Mouse (Mus musculus) hematopoietic stem cell, adult 5-6 weeks (primary cell): ENCODE results near the gene Gm14137. TPM values are rescaled to one million over a fixed set of nuclear protein-coding genes. Genes with fewer than 3 reads are reported as not detected.

ENCODE experiments used
- ATAC-seq, 2 experiments: fragments of 125-278 bp in 1 of 2; replicated peaks in 1 of 2; 2 replicates each; pipeline ENCODE4 v1.8.0; 2016 to 2017; ENCODE audit warnings: inconsistent platforms in 2 of 2, mild to moderate bottlenecking in 2 of 2, moderate number of reproducible peaks in 2 of 2, low read depth in 1 of 2, moderate TSS enrichment in 1 of 2; ENCODE audit not compliant: low FRiP score in 2 of 2, poor library complexity in 2 of 2, severe bottlenecking in 2 of 2, insufficient read depth in 1 of 2, low TSS enrichment in 1 of 2
- total RNA-seq: library from RNA; stranded (forward); fragments of 172-1452, 232-1000 nt; gene quantifications from 2 replicates; pipeline ENCODE4 v1.2.3, GENCODE M21; 2017

Gm14137 gene
- total RNA-seq, 1 experiment from 2014 or later = not detected

- ATAC-seq = no peak
Observed at GRCm38 (mm10) chr2:119198934-119199333, 24.6 kb downstream of the Gm14137 start.

DNA sequence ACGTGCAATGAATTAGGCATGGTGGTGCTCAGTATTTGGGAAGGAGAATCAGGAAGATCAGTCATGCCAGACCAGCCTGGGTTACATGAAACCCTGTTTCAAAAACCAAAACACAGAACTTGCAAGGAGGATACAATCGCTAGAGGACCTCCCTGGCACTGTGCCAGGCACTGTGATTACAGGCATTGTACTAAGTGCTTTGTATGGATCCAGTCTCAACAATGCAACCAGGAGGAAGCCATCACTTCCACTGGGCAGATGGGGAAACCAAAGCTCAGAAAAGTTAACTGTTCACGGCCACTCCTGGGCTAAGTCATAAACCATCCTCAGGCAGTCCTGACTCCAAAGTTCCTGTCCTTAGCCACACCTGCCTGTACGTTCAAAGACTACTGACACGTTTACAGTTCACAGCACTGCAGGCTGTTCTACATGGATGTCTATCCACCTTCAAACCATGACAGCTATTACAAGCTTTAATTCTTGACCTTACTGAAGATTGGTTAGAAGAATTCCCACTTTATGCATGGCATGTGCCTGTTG is 28.7 kb downstream of the Gm14137 start:
- ATAC-seq = no peak

GRCm38 (mm10) chr2:119203871-119204460 is 29.7 kb downstream of the Gm14137 start:
- no peak for ATAC-seq

DNA sequence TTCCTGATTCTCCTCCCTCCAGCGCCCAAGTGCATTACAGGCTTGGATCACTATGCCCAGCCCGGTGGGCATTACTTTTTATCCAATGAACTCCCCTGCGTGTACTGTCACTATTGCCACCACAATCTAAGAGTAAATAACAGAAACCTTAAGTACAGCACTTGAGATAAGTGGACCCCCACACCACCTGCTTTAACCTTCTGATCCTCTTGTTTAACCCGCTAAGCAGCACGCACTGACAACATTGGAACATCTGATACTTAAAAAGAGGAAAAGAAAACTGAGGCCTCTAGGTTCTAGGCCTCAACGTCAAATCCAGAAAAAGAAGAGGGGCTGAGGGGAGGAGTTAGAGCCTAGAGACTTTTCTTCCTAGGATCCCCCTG is 33.6 kb downstream of the Gm14137 start:
- peak; percentile 1; a peak in 1 of 4 replicates for ATAC-seq

DNA sequence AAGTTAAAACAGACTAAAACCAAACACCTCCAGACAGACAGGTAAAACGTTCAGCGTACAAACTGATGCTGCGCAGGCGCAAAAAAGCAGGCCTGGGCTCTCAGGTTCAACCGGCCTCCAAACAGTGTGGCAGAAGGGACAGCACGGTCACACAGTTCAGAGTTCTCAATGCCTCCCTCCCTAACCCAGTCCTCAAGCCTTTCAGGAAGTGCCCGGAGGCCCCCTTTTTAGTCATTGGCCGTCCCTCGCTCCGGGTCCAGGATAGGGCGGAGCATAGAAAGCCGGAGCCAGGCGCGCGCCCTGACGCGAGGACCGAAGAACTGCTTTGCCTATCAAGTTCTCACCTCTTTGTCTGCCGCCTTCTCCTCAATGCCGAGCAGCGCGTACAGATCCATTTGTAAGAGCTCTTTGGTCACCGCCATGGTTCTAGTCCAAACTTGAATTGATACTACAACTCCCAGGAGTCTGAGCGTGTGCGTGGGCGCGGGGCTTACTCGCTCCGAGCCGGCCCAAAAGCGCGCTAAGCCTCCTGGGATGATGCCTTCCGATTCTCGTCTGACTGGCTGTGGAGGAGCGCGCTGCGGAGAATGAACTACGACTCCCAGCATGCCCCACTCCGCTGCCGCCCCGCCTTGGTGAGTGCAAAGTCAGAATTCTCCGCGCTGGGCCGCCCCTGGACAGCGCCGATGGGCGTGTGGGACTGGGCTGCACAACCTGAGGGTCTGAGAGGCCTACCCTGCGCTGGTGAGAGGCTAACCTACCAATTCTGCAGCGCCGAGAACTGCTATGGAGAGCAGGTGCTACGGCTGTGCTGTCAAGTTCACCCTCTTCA is 34.3 kb downstream of the Gm14137 start, which contains the start of the genes Zfyve19 and Dnajc17:
Gene Zfyve19, plus strand, starts transcription at position 274 of the 832 bp plus-strand sequence.
Gene Dnajc17, minus strand, starts transcription at position 452 of the 832 bp plus-strand sequence.
- ATAC-seq = peak; percentile 98 to 99

DNA sequence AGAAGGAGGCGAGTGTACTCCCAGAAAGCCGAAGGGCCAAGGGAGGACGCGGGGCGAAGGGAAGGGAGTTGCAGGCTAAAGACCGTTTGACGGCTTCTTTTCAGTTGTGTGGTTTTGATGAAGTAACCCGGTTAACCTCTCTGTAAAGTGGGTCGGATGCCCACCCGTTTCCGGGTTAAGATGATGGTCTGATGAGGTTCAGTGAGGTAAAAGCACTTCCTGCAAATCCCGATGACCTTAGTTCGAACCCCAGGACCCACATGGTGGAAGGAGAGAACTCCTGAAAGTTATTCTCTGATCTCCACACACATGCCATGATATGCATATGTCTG is 34.8 kb downstream of the Gm14137 start:
- ATAC-seq = peak in 1 of 2 experiments; percentile 9; a peak in 1 of 4 replicates

Other genes with a start within 250 kb of the Gm14137 start
- 4.0 and 4.5 TPM in 2 replicates for gene Chst14, start 248.0 kb upstream of the Gm14137 start, total RNA-seq
- 8.0 and 16.3 TPM in 2 replicates for gene Ccdc32, start 145.1 kb upstream of the Gm14137 start, total RNA-seq
- 18.7 and 22.1 TPM in 2 replicates for gene Rpusd2, start 139.7 kb upstream of the Gm14137 start, total RNA-seq
- gene Knl1, start 127.4 kb upstream of the Gm14137 start, total RNA-seq = 52.0 and 56.7 TPM in 2 replicates
- 16.8 and 29.0 TPM in 2 replicates for gene Rad51, start 61.7 kb upstream of the Gm14137 start, total RNA-seq
- 35.9 and 38.9 TPM in 2 replicates for gene Rmdn3, start 17.5 kb upstream of the Gm14137 start, total RNA-seq
- 2.2 TPM in 1 of 2 replicates, not detected in the other for gene Gchfr, start 6.7 kb upstream of the Gm14137 start, total RNA-seq
- 47.1 and 53.7 TPM in 2 replicates for gene Zfyve19, start 34.1 kb downstream of the Gm14137 start, total RNA-seq
- gene Dnajc17, start 34.3 kb downstream of the Gm14137 start, total RNA-seq = 37.1 and 64.7 TPM in 2 replicates
- not detected in 2 replicates for gene Ppp1r14d, start 55.4 kb downstream of the Gm14137 start, total RNA-seq
- gene Spint1, start 62.9 kb downstream of the Gm14137 start, total RNA-seq = 8.1 and 13.0 TPM in 2 replicates
- 0.31 TPM in 1 of 2 replicates, not detected in the other for gene Rhov, start 96.8 kb downstream of the Gm14137 start, total RNA-seq
- gene Vps18, start 114.2 kb downstream of the Gm14137 start, total RNA-seq = 14.8 and 23.0 TPM in 2 replicates
- 0.13 and 0.25 TPM in 2 replicates for gene Dll4, start 151.3 kb downstream of the Gm14137 start, total RNA-seq
- 0.40 TPM in 1 of 2 replicates, not detected in the other for gene Chac1, start 176.7 kb downstream of the Gm14137 start, total RNA-seq